Mouse (Mus musculus) cerebellum, adult (tissue): ENCODE results near the gene Trim75.

ENCODE experiments used
- ATAC-seq: cut with Nextera tagmentation; 2 replicates; pipeline ENCODE4 v1.9.2; 2017; ENCODE audit warnings: mild to moderate bottlenecking, moderate library complexity, mixed read lengths; ENCODE audit not compliant: insufficient number of reproducible peaks, low FRiP score, low TSS enrichment

Gene Trim75

DNA sequence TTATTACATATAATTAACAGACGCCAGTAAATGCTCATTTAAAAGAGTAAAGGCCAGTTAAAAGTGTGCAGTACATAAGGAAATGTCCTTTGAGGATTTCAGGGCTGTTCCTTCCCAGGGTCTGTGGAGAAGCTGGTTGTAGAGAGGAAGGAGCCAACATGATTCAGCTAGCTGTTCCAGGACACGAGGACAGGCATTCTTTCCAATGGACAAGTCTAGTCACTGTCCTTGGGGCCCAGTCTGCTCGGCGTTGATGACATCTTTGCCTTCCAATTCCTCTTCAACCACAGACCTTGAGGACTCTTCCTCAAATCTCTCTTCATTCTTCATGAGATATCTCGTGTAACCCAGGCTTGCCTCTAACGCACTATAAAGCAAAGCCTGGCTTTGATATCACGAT, 42.0 kb downstream of the Trim75 start:
- no peak for ATAC-seq

DNA sequence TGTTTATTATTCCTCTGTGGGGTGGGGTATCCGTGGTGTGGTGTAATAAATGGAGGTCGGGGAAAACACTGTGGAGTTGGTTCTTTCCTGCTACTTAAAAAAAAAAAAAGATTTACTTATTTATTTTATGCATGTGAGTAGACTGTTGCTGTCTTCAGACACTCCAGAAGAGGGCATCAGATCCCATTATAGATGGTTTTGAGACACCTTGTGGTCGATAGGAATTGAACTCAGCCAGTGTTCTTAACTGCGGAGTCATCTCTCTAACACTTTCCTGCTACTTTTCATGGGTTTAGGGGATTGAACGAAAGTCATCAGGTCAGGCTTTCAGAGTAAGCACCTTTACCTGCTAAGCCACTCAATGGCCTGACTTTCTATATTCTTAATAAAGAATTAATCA, 42.8 kb downstream of the Trim75 start:
- no peak for ATAC-seq

DNA sequence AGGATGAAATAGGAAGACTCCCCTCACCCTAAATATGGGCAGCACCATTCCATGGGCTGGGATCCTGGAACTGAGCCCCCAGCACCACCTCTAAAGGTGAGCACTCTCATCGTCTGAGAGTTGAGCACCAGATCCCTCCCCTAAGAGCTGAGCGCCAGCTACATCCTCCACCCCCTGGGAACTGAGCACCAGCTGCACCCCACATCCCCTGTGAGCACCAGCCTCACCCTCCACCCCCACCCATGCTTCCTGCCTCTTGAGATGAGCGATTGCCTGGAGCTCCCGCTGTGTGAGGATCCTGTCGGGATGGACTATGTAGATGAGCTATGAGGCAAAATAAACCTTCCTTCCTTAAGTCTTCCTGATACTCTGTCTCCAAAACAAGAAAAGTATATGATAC, 44.7 kb downstream of the Trim75 start:
- ATAC-seq = no peak

DNA sequence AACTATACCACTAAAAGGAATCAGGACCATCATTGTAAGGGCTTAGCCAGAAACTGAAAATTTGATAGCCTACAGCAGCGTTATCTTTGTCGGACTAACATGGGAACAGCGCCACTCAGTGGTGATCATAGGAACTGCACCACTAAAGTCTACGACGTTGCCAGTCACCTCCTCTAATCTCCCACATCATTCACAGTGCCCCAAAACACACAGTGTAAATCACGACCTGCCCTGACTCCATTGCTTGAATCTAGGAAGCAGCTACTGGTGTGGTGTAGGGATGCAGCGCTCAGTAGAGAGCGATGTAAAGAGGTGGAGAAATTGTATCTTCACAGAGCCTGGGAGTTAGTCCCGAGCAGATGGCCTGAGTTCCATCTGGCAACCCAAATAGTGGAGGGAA, 46.1 kb downstream of the Trim75 start:
- peak; percentile 84 for ATAC-seq

DNA sequence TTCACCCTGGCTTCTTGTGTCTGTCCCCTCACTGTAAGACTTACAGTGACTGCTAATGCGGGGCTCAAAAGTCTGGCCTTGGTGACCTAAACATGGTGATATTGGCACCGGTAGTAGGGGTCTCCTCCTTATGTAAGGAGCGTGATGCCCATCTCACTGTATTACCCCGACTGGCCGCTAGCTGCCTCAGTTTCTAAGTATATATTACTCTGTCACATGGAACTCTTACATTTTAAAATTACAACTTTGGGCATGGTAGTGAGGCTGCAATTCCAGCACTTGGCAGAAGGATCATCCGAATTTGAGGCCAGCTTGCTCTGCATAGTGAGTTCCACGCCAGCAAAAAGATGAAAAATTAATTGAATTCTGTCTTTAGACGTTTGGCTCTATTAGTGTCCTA, 46.6 kb downstream of the Trim75 start:
- ATAC-seq = no peak

DNA sequence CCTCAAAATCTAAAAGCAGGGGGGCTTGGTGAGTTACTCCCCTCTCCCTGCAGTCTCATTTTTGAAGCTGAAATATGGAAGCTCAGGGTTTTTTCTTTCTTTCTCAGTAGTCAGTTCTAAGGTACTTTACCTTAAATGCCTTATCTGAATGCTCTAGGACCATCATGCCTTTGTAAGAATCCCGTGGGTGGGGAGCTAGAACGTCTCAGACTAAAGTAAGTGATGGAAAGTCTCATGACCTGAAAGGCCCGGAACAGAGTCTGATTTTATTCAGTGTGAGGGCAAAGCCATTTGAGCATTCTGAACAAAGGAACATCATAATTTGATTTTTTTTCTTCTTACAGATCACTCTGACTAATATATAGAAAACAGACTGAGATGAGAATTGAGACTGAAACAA, 52.6 kb downstream of the Trim75 start:
- no peak for ATAC-seq
